Mouse (Mus musculus): ENCODE measurements at regions not wholly inside any gene's neighbourhood (a gene's known extent, or its start where the extent isn't known, plus 50 kb on each side); places are given as distances from the start of the nearest gene placed in this dataset.

- no peak for DNase-seq
Observed at GRCm38 (mm10) chr11:52551451-52551850, 155.2 kb downstream of the 9530068E07Rik start.

- DNase-seq: no peak
Observed at GRCm38 (mm10) chr11:52552860-52553259, 156.6 kb downstream of the 9530068E07Rik start.

- no peak for DNase-seq
Observed at GRCm38 (mm10) chr11:52557836-52558235, 161.6 kb downstream of the 9530068E07Rik start.

- no peak for DNase-seq
Observed at GRCm38 (mm10) chr11:52558782-52559181, 162.6 kb downstream of the 9530068E07Rik start.

- DNase-seq: no peak
Observed at GRCm38 (mm10) chr11:52561281-52561680, 165.1 kb downstream of the 9530068E07Rik start.

- no peak for DNase-seq
Observed at GRCm38 (mm10) chr11:52565457-52565856, 169.2 kb downstream of the 9530068E07Rik start.

- DNase-seq: no peak
Observed at GRCm38 (mm10) chr11:52566026-52566425, 169.8 kb downstream of the 9530068E07Rik start.

- DNase-seq: no peak
Observed at GRCm38 (mm10) chr11:52567945-52568687, 171.9 kb downstream of the 9530068E07Rik start.

- no peak for DNase-seq
Observed at GRCm38 (mm10) chr11:52568794-52569193, 172.6 kb downstream of the 9530068E07Rik start.

GRCm38 (mm10) chr11:52569759-52570158 lies 173.5 kb downstream of the 9530068E07Rik start:
- no peak for DNase-seq

- DNase-seq: no peak
Observed at GRCm38 (mm10) chr11:52578471-52578870, 182.2 kb downstream of the 9530068E07Rik start.

GRCm38 (mm10) chr11:52579764-52580377 lies 183.6 kb downstream of the 9530068E07Rik start:
- DNase-seq: no peak

- DNase-seq: no peak
Observed at GRCm38 (mm10) chr11:52591596-52592180, 172.7 kb upstream of the Fstl4 start.

GRCm38 (mm10) chr11:52594092-52594491 lies 170.3 kb upstream of the Fstl4 start:
- DNase-seq: no peak

GRCm38 (mm10) chr11:52601196-52601595 lies 163.2 kb upstream of the Fstl4 start:
- no peak for DNase-seq

- no peak for DNase-seq
Observed at GRCm38 (mm10) chr11:52602061-52602561, 162.3 kb upstream of the Fstl4 start.

GRCm38 (mm10) chr11:52602796-52603195 lies 161.6 kb upstream of the Fstl4 start:
- DNase-seq: no peak

- DNase-seq: no peak
Observed at GRCm38 (mm10) chr11:52610681-52611165, 153.7 kb upstream of the Fstl4 start.

GRCm38 (mm10) chr11:52615622-52616021 lies 148.8 kb upstream of the Fstl4 start:
- no peak for DNase-seq

- no peak for DNase-seq
Observed at GRCm38 (mm10) chr11:52618646-52619045, 145.8 kb upstream of the Fstl4 start.

- no peak for DNase-seq
Observed at GRCm38 (mm10) chr11:52622861-52623260, 141.6 kb upstream of the Fstl4 start.

GRCm38 (mm10) chr11:52628875-52629274 lies 135.6 kb upstream of the Fstl4 start:
- DNase-seq: no peak

- DNase-seq: no peak
Observed at GRCm38 (mm10) chr11:52629776-52630175, 134.7 kb upstream of the Fstl4 start.

GRCm38 (mm10) chr11:52631579-52631978 lies 132.9 kb upstream of the Fstl4 start:
- no peak for DNase-seq
